Mouse (Mus musculus) gastrocnemius, postnatal 14 days (tissue): ENCODE results near the gene Fah. TPM values are rescaled to one million over a fixed set of nuclear protein-coding genes. Genes with fewer than 3 reads are reported as not detected.

ENCODE experiments used
- DNase-seq: peaks from one replicate; pipeline ENCODE4 v3.0.0; 2021; ENCODE audit warnings: mixed read lengths
- intact Hi-C: fragments of 180-260 bp; cut with DNase I; formaldehyde crosslinking; loops from one replicate; pipeline ENCODE4 v1.15.1; 2025; ENCODE audit warnings: low total_unique reads
- total RNA-seq, 2 experiments: library from RNA; stranded (reverse); gene quantifications; 2 replicates each; pipeline ENCODE4 v1.2.3; 2021

The Fah gene
- total RNA-seq, 2 experiments from 2014 or later = 1.7 to 2.7 TPM

- DNase-seq = no peak
- intact Hi-C loops = loop anchor here (10.0 kb wide), 1 partner anchor 148 kb away; no protein-coding TSS in a partner anchor
Observed at GRCm38 (mm10) chr7:84596633-84597032, 9.9 kb downstream of the Fah start.

- intact Hi-C loops = loop anchor here (10.0 kb wide), 1 partner anchor 149 kb away; no protein-coding TSS in a partner anchor
- no peak for DNase-seq
Observed at GRCm38 (mm10) chr7:84596002-84596401, 10.5 kb downstream of the Fah start.

- intact Hi-C loops = loop anchor here (5.0 to 10.0 kb wide), 2 partner anchors 150 to 182 kb away; no protein-coding TSS in a partner anchor
- DNase-seq = no peak
Observed at GRCm38 (mm10) chr7:84594917-84595303, 11.6 kb downstream of the Fah start.

DNA sequence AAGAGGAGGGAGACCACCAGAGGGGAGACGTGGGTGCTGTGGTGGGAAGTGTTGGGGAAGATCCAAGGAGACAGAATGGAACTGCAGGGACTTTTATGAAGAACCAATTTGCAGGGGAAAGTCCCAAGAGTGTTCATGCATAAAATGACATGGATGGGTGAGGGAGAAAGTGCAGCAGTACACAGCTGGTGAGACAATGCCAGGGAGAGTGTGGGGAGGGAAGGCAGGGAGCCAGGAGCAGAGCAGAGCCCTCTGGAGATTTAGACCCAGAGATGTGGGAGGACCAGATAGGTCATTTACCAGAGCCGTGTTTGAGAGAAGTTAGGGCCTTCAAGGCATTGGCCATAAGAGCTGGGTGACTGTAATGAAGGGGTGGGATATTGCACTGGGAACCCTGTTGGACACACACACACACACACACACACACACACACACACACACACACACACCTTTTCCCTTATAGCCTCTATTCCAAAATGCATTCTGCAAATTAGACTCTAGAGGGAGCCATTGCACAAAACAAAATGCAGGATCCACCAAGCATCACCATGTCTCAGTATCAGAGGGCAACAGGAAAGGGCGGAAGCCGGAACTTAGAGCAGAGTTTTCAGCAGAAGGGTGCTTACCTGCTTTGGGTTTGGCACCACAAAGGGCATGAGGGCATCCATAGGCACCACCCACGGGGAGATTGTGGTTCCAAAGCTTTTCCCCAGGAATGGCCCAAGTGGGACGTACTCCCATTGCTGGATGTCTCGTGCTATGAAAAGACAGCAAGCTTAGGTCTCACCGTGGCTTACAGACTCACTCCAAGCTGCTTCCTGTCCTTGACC, 12.2 kb downstream of the Fah start:
- intact Hi-C loops = loop anchor here (5.0 to 10.0 kb wide), 2 partner anchors 150 to 183 kb away; no protein-coding TSS in a partner anchor
- no peak for DNase-seq

DNA sequence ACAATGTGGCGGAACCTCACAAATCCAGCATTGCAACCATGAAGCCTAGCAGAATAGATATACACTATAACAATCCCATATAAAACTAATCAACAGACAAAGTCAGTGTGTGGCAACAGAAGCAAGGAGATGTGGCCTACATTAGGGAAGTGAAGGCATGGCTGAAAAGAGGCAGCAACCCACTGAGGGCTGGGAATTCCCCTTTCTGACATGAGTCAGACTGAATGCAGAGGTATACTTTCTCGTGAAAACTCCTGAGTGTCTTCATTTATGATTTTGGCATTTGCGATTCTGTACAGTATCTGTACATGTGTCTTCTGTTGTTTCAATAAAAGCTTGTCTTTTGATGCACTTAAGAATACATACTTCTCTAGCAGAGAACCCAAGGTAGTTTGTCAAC, 15.2 kb downstream of the Fah start:
- intact Hi-C loops = loop anchor here (5.0 to 10.0 kb wide), 2 partner anchors 153 to 186 kb away; no protein-coding TSS in a partner anchor

GRCm38 (mm10) chr7:84590622-84591021, 15.9 kb downstream of the Fah start:
- intact Hi-C loops = loop anchor here (5.0 to 10.0 kb wide), 2 partner anchors 154 to 187 kb away; no protein-coding TSS in a partner anchor
- no peak for DNase-seq

More for the DNA sequence above, 15.2 kb downstream of the Fah start:
- DNase-seq = no peak

DNA sequence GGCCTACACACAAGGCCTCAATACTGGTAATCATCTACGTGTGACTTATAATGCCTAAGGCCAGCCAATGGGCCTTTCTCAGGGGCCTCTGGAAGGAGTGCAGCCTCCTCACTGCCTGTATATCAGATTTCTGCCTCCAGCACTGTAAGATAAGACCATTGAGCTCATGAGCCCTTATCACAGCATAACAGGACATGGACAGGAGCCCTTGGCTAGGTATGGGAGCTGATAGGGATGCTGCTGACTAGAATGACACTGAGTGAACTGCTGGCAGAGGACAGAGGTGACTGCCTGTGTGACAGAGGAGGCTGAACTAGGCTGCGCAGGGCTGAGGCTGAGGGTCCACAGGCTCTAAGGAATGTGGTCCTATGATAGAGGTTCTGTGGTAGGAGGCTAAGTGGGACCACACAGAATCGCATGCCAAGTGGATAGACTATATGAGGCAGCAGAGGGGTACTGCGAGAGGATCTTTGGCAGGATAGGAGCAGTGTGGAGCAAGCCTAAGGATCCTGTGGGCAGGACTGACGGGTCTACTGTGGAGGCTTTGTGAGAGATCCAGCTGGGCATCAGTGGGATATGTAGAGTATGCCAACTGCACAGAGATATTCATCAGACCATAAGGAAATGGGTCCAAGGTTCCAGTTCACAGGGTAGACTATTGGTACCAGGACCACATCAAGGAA, 19.3 kb downstream of the Fah start:
- intact Hi-C loops = no loop called here
- no peak for DNase-seq

DNA sequence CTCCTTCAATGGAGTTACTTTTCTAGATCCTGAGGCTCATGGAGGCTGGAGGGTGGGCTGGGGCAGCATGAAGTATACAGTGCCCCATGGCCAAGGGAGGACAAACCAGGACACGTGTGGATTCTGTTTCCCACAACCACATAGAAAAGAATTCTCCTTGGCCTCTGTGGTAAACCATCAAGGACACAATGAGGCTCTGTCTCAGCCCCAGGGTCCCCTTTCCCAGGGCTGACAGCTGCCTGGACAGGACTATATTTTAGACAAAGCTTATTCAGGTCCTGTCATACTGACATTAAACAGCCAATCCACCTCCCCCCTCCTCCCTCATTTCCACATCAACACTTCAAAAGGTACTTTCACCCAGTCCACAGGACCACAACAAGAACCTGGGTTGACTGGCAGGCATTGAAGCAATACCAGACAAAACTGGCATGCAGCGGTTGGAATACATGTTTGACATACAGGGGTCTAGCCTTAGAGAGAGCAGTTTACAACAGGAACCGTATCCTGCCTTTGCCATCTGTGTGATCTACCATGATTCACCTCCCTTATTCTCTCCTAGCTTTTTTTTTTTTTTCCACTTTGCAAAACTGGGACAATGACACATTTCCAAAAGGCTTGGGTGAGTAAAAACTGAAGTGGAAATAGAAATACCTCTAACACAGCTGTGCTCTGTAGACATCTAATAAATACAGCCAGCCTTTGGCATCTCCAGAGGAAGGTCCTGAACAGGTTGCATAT, 20.0 kb downstream of the Fah start:
- no peak for DNase-seq
- intact Hi-C loops = no loop called here

GRCm38 (mm10) chr7:84585086-84585485, 21.4 kb downstream of the Fah start:
- intact Hi-C loops = no loop called here
- DNase-seq = no peak

GRCm38 (mm10) chr7:84579769-84580168, 26.8 kb downstream of the Fah start:
- intact Hi-C loops = no loop called here
- no peak for DNase-seq

GRCm38 (mm10) chr7:84578841-84579240, 27.7 kb downstream of the Fah start:
- no peak for DNase-seq
- intact Hi-C loops = no loop called here

- intact Hi-C loops = no loop called here
- DNase-seq = no peak
Observed at GRCm38 (mm10) chr7:84577034-84577433, 29.5 kb downstream of the Fah start.

DNA sequence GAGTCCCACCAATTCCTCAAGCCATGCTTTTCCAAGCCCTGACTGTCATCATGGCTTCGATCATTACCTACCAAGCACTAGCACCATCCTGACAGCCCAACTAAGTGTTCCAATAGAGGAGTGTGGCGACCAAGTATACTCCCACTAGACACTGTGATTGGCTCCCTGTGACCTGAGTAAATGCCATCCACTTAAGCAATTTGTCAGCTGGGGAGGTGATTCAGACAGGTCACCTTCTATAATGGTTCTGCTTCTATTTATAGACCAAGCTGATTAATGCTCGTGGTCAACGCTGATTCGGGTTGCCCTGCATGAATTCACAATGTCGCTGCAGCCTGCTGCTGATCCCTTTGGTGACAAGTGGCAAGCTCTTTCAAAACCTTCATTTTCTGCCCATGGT, 40.3 kb downstream of the Fah start:
- intact Hi-C loops = no loop called here
- no peak for DNase-seq

GRCm38 (mm10) chr7:84564236-84564635, 42.3 kb downstream of the Fah start:
- intact Hi-C loops = no loop called here
- no peak for DNase-seq

- no peak for DNase-seq
- intact Hi-C loops = no loop called here
Observed at GRCm38 (mm10) chr7:84560500-84560899, 46.0 kb downstream of the Fah start.

DNA sequence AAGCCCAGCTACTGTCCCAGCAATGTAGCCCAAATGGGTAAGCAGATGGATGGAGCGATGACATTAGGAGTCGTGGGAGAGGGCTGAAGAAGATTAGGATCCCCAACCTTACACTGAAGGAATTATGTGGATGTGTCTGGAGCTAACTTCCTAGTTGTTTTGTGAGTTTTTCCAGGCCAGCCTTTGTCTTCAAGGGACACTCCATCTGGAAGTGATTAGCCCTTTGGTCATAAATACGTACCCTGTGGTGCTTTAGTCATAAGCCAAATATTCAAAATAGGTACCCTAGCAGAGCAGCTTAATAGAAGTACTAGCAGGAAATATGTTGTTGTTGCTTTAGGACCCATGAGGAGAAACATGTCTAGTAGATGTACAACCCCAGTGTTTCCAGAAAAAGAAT, 49.2 kb downstream of the Fah start:
- DNase-seq = no peak
- intact Hi-C loops = no loop called here

DNA sequence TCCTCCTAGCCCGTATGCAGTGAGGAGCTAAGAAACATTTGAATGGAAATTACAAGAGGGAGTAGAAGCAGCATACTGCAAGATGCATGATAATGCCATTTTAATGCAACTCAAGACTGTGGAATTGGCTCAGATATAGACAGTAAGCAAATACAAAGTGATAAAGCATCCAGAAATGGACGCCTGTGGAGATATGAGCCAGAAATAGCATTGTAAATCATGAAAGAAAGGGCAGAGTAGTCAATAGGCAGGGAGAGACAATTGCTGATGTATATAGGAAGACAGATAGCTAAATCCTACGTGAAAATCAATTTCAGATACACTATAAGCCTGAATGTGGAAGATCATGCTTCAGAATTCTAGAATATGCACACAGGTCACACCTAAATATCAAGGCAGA, 51.2 kb downstream of the Fah start:
- intact Hi-C loops = no loop called here

GRCm38 (mm10) chr7:84551472-84551871, 55.0 kb downstream of the Fah start:
- intact Hi-C loops = no loop called here
- DNase-seq = no peak

More for the DNA sequence above, 51.2 kb downstream of the Fah start:
- no peak for DNase-seq

GRCm38 (mm10) chr7:84546667-84547066, 59.9 kb downstream of the Fah start:
- intact Hi-C loops = no loop called here
- DNase-seq = no peak

GRCm38 (mm10) chr7:84544946-84545345, 61.6 kb downstream of the Fah start:
- intact Hi-C loops = no loop called here
- DNase-seq = no peak
